Mouse (Mus musculus) R1 (cell line): ENCODE results near the gene Fastkd5.
"Not testable (repeated sequence)": the region's sequence is repeated elsewhere in the genome, so short reads cannot be mapped to it uniquely, and the experiment has no call there.

Experiments used
- DNase-seq: peaks from one replicate; pipeline ENCODE4 v3.0.0-alpha.2; 2018; ENCODE audit warnings: low read depth, low spot score

Fastkd5 gene

DNA sequence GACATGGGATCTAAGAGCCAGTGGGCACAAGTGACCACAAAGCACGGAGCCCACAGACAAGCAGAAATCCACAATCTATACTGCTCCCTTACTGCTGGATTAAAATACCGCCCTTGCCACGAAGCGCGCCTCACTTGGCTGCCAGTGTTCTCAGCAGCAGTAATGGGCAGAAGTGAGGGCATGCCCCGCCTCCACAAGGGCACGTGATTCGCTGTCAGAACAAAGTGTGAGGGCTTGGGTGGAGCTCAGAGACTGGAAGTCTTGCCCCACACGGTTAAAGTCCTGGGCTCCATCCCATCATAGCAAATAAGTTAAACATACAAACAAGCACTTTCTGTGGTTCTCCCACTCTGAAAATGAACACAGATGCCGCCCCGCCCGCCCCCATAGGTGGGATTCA is 52.2 kb downstream of the Fastkd5 start:
- DNase-seq = peak; percentile 35

DNA sequence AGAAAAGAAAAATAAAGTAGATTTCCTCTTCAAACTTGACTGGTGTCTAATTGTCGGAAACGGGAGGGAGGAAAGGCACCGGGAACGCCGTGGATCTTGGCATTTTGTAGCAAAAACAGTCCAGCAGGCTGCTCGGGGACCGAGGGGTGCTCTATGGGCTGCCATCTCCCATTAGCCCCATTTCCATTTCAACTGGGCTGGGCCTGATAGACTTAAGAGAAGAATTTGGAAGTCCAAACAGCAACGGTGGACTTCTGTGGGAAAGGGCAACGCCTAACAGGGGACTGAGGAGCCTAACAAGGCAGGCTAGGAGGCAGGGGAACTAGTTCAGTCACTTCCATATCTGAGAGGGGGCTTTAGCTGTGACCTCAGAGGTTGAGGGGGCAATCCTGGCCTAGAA is 52.8 kb downstream of the Fastkd5 start:
- DNase-seq = no peak

DNA sequence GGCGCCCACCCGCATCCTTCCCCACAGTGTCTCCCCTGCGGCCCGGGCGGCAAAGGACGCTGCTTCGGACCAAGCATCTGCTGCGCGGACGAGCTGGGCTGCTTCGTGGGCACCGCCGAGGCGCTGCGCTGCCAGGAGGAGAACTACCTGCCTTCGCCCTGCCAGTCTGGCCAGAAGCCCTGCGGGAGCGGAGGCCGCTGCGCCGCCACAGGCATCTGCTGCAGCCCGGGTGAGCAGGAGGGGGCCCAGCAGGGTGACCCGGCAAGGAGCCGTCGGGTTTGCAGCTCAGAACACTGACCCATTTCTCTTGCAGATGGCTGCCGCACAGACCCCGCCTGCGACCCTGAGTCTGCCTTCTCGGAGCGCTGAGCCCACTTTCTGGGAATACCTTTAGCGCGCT is 53.3 kb downstream of the Fastkd5 start:
- DNase-seq = not testable (repeated sequence)

DNA sequence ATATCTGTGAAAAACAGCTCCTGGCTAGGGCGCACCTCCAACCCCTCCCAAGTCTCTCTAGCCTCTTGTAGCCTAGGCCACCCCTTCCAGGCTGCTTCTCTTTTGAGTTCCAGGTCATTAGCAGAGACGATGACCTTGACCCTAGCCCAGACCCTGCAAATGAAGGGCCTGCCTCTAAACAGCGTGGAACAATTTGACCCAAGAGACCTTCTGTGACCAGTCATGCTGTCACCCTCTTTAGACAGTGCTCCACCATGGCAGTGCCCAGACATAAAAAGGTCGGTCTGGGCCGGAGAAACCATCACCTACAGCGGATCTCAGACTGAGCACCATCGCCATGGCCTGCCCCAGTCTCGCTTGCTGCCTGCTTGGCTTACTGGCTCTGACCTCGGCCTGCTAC is 54.0 kb downstream of the Fastkd5 start, which contains the start of gene Oxt:
Oxt (plus strand) TSS at position 301 of the 400 bp plus-strand sequence.
- DNase-seq = no peak

DNA sequence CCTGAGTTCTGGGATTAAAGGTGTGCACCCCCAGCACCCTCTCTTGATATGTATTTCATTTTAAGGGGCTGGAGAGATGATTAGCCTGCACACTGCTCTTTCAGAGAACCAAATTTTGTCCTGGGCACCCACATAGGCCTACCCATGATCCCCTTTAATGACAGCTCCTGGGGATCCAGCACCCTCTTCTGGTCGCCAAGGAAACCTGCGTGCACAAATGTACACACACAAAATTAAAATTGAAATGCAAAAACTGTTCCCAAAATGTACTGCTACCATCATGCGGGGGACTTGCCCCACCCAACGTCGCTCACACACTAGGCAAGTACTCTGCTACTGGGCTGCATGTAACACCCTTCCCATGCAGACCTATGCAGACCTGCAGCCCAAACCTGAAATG is 54.9 kb downstream of the Fastkd5 start:
- no peak for DNase-seq

DNA sequence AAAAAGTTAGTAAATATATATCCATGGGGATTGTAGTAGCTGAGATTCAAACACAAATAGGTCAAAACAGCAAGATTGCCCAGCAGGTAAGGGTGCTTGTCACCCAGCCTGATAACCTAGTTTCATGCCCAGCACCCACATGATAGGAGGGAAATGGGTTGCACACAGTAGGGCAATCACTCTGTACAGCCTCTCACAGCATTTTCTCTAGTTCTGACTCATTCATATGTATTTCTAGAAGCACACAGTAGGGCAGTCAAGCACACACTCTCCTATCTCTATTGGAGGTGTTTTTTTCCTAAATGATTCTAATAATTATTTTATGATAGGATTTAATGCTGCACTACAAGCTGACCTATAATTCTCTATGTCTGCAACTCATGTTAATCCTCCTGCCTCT is 59.9 kb downstream of the Fastkd5 start:
- no peak for DNase-seq

DNA sequence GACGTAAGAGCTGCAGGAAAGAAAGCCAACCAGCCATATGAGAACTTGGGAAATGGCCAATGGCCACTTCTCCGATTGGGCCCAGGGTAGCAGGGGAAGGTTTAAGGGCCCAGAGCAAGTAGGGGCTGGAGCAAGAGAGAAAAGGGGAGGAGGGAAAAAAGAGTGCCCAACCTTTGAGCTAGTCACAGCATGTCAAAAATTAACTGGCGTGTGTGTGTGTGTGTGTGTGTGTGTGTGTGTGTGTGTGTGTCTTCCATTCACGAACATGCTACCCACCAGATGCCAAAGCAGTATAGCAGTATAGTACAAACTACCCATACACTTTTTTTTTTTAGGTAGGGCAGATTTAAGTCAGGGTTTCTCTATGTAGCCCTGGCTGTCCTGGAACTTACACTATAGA is 60.9 kb downstream of the Fastkd5 start:
- DNase-seq = no peak

DNA sequence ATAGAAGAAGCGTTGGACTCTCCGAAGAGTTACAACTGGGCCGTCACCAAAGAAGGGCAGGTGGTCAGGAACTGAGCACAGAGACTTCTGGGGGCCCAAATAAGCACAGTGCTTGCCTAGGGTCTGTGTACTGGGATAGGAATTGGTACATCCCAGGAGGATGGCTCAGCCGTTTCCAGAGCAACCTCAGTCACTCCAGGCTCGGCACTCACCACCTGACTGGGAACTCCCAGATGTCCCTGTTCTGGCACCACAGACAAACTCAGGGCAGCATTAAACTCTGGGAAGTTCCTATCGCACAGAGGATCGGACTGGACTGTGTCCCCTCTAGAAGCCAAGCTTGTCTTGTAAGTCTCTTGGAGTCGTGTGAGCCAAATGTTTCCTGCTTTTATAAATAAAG is 64.8 kb downstream of the Fastkd5 start:
- no peak for DNase-seq

DNA sequence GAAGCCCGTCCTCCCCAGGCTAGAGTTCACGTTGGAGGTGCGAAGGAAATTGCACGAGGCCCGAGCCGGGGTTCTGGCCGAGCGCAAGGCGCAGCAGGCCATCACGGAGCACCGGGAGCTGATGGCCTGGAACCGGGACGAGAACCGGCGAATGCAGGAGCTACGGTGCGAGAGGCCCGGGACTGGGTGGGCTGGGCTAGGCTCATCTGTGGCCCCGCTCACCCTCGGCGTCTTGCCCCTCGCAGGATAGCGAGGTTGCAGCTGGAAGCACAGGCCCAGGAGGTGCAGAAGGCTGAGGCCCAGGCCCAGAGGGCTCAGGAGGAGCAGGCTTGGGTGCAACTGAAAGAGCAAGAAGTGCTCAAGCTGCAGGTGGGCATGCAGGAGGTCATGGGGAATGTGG is 65.8 kb downstream of the Fastkd5 start:
- peak; percentile 28 for DNase-seq
